Mouse (Mus musculus) small intestine, adult 2 months (tissue): Measurements from ENCODE around the gene Hrk.

Experiments
- CTCF ChIP-seq: fragments of 200-500 bp; IDR thresholded peaks from 2 replicates; pipeline ENCODE4 v1.5.1; 2012; ENCODE audit warnings: low read depth, mild to moderate bottlenecking, control low read depth, inconsistent platforms, low read length, moderate library complexity, mixed read lengths; ENCODE audit not compliant: insufficient replicate concordance, insufficient read length; ENCODE audit errors: extremely low read depth
- POLR2A ChIP-seq: fragments of 200-500 bp; IDR thresholded peaks from 2 replicates; pipeline ENCODE4 v1.6.1; 2012; ENCODE audit warnings: low read depth, mild to moderate bottlenecking, control low read depth, inconsistent platforms, low read length, moderate library complexity

DNA sequence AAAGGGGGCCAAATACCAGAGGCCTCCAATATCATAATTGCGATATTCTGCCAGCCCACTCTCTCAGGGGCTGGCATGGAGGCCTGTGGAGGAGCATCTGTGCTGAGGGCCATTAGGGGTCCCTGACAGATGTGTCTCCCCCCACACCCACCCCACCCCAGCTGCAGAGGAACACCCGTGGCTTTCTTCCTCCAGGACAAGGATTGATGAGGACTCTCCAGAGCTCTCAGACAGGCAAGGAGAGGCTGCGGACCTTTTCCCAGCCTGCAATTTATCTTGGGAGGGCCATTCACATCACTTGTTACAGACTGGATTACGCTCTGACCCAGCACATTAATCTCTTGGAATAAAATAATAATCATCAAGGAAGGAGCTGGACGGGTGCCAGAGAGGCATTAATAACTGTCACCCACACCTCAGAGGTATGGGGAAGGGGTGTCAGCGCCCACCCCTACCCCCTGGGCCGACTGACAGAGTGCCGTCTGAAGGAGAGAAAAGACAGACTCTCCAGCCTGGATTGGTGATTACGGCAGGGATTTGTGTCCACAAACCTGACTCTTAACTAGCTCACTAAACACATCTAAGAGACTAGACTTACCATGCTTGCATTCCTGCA is 58.8 kb downstream of the Hrk start:
- TF ChIP-seq POLR2A (no peak), CTCF (no peak)
